Mouse (Mus musculus) erythroid progenitor cell, adult 5-6 weeks (primary cell): Measurements from ENCODE around the gene Sfrp2. TPM values are rescaled to one million over a fixed set of nuclear protein-coding genes. Genes with fewer than 3 reads are reported as not detected.

ENCODE experiments used
- ATAC-seq: replicated peaks from 2 replicates; pipeline ENCODE4 v1.8.0; 2016; ENCODE audit warnings: moderate number of reproducible peaks, mild to moderate bottlenecking, moderate TSS enrichment, inconsistent platforms; ENCODE audit not compliant: poor library complexity, low FRiP score, severe bottlenecking
- total RNA-seq, 2 experiments: library from RNA; stranded (forward) in 1 of 2; stranded (reverse) in 1 of 2; fragments of 150-400 nt in 1 of 2; fragments of 186-747, 209-891 nt in 1 of 2; gene quantifications; 2 replicates each; pipeline versions ENCODE4 v1.2.3 to v1.2.4; 2015 to 2017; ENCODE audit warnings: low replicate concordance in 2 of 2

The Sfrp2 gene
- total RNA-seq, 2 experiments from 2014 or later, result not detected

- ATAC-seq, result no peak
These were observed 2.9 kb downstream of the Sfrp2 start for GRCm38 (mm10) chr3:83769036-83769410.

- no peak for ATAC-seq
These were observed 5.2 kb downstream of the Sfrp2 start for GRCm38 (mm10) chr3:83771160-83771869.

GRCm38 (mm10) chr3:83773281-83773680, 7.2 kb downstream of the Sfrp2 start:
- no peak for ATAC-seq

GRCm38 (mm10) chr3:83775403-83775802, 9.3 kb downstream of the Sfrp2 start:
- ATAC-seq, result no peak

GRCm38 (mm10) chr3:83781460-83782222, 15.5 kb downstream of the Sfrp2 start:
- no peak for ATAC-seq

GRCm38 (mm10) chr3:83783716-83784469, 17.8 kb downstream of the Sfrp2 start:
- ATAC-seq, result no peak

- no peak for ATAC-seq
These were observed 18.6 kb downstream of the Sfrp2 start for GRCm38 (mm10) chr3:83784726-83785125.

GRCm38 (mm10) chr3:83787086-83787485, 21.0 kb downstream of the Sfrp2 start:
- ATAC-seq, result no peak

GRCm38 (mm10) chr3:83787776-83788305, 21.7 kb downstream of the Sfrp2 start:
- no peak for ATAC-seq

GRCm38 (mm10) chr3:83789651-83790451, 23.7 kb downstream of the Sfrp2 start:
- no peak for ATAC-seq

GRCm38 (mm10) chr3:83791444-83791843, 25.3 kb downstream of the Sfrp2 start:
- no peak for ATAC-seq

- ATAC-seq, result no peak
These were observed 31.0 kb downstream of the Sfrp2 start for GRCm38 (mm10) chr3:83797098-83797497.

- no peak for ATAC-seq
These were observed 31.7 kb downstream of the Sfrp2 start for GRCm38 (mm10) chr3:83797828-83798227.

GRCm38 (mm10) chr3:83799486-83799885, 33.4 kb downstream of the Sfrp2 start:
- ATAC-seq, result no peak

- no peak for ATAC-seq
These were observed 35.6 kb downstream of the Sfrp2 start for GRCm38 (mm10) chr3:83801649-83802155.

- no peak for ATAC-seq
These were observed 42.4 kb downstream of the Sfrp2 start for GRCm38 (mm10) chr3:83808483-83808882.

GRCm38 (mm10) chr3:83811987-83812386, 45.9 kb downstream of the Sfrp2 start:
- ATAC-seq, result no peak

GRCm38 (mm10) chr3:83812863-83813262, 46.7 kb downstream of the Sfrp2 start:
- ATAC-seq, result no peak

GRCm38 (mm10) chr3:83816372-83816925, 50.3 kb downstream of the Sfrp2 start:
- ATAC-seq, result no peak
